Mouse (Mus musculus): Measurements from ENCODE around the gene Hmgcll1. TPM values are rescaled to one million over a fixed set of nuclear protein-coding genes. Genes with fewer than 3 reads are reported as not detected.
A peak's percentile ranks its signal among the peaks of the same experiment; 100 is the strongest.

Hmgcll1 gene
- polyA plus RNA-seq, 1 experiment: 0.14 TPM

GRCm38 (mm10) chr9:76003066-76003465, 11.6 kb upstream of the Hmgcll1 start:
- no peak overlapping the region for H3K27ac ChIP-seq (ENCODE audit: insufficient read depth, low read depth, low read length)
- WGBS: 62% methylated on average over 3 of the region's 3 CpGs
- no peak overlapping the region for H3K4me3 ChIP-seq (ENCODE audit: low read depth, low read length)
- H3K36me3 ChIP-seq (ENCODE audit: control insufficient read depth, insufficient read depth, low read length): no peaks in the 10 kb centered on the region
- no peak for TF ChIP-seq CTCF (IDR thresholded peaks at IDR 0.05; ENCODE audit: extremely low read depth, insufficient read length, insufficient replicate concordance, low read depth, low read length)
- no peak for TF ChIP-seq POLR2A (IDR thresholded peaks at IDR 0.05; ENCODE audit: low read depth, low read length)
- H3K27me3 ChIP-seq (ENCODE audit: control insufficient read depth, insufficient read depth, low read length): no peaks in the 10 kb centered on the region
- H3K4me1 ChIP-seq (ENCODE audit: control insufficient read depth, insufficient read depth, insufficient read length, low read length): no peaks in the 10 kb centered on the region

GRCm38 (mm10) chr9:76003637-76004036, 11.0 kb upstream of the Hmgcll1 start:
- TF ChIP-seq CTCF (IDR thresholded peaks at IDR 0.05; ENCODE audit: extremely low read depth, insufficient read length, insufficient replicate concordance, low read depth, low read length) (no peak), POLR2A (IDR thresholded peaks at IDR 0.05; ENCODE audit: low read depth, low read length) (no peak)
- Histone ChIP-seq H3K4me3 (ENCODE audit: low read depth, low read length) (no peak overlapping the region), H3K27me3 (ENCODE audit: control insufficient read depth, insufficient read depth, low read length) (no peaks in the 10 kb centered on the region), H3K36me3 (ENCODE audit: control insufficient read depth, insufficient read depth, low read length) (no peaks in the 10 kb centered on the region), H3K27ac (ENCODE audit: insufficient read depth, low read depth, low read length) (no peak overlapping the region), H3K4me1 (ENCODE audit: control insufficient read depth, insufficient read depth, insufficient read length, low read length) (no peaks in the 10 kb centered on the region)
- 47% methylated on average over 6 of the region's 6 CpGs for WGBS

GRCm38 (mm10) chr9:76007342-76007970, 7.2 kb upstream of the Hmgcll1 start:
- Histone ChIP-seq H3K36me3 (ENCODE audit: control insufficient read depth, insufficient read depth, low read length) (no peaks in the 10 kb centered on the region), H3K27ac (ENCODE audit: insufficient read depth, low read depth, low read length) (no peak overlapping the region), H3K4me1 (ENCODE audit: control insufficient read depth, insufficient read depth, insufficient read length, low read length) (no peaks in the 10 kb centered on the region), H3K4me3 (ENCODE audit: low read depth, low read length) (no peak overlapping the region), H3K27me3 (ENCODE audit: control insufficient read depth, insufficient read depth, low read length) (no peaks in the 10 kb centered on the region)
- WGBS: 48% methylated on average over 6 of the region's 6 CpGs
- TF ChIP-seq CTCF (IDR thresholded peaks at IDR 0.05; ENCODE audit: extremely low read depth, insufficient read length, insufficient replicate concordance, low read depth, low read length): no peak
- no peak for TF ChIP-seq POLR2A (IDR thresholded peaks at IDR 0.05; ENCODE audit: low read depth, low read length)

GRCm38 (mm10) chr9:76013789-76014188, 866 bp upstream of the Hmgcll1 start:
- Histone ChIP-seq H3K27ac (ENCODE audit: insufficient read depth, low read depth, low read length) (no peak overlapping the region), H3K4me3 (ENCODE audit: low read depth, low read length) (no peak overlapping the region), H3K36me3 (ENCODE audit: control insufficient read depth, insufficient read depth, low read length) (no peaks in the 10 kb centered on the region), H3K4me1 (ENCODE audit: control insufficient read depth, insufficient read depth, insufficient read length, low read length) (no peaks in the 10 kb centered on the region), H3K27me3 (ENCODE audit: control insufficient read depth, insufficient read depth, low read length) (no peaks in the 10 kb centered on the region)
- 78% methylated on average over 6 of the region's 6 CpGs for whole genome bisulfite sequencing
- TF ChIP-seq POLR2A (IDR thresholded peaks at IDR 0.05; ENCODE audit: low read depth, low read length): no peak
- TF ChIP-seq CTCF (IDR thresholded peaks at IDR 0.05; ENCODE audit: extremely low read depth, insufficient read length, insufficient replicate concordance, low read depth, low read length): no peak

- H3K4me1 ChIP-seq (ENCODE audit: control insufficient read depth, insufficient read depth, insufficient read length, low read length): no peaks in the 10 kb centered on the region
- H3K36me3 ChIP-seq (ENCODE audit: control insufficient read depth, insufficient read depth, low read length): no peaks in the 10 kb centered on the region
- no peaks in the 10 kb centered on the region for H3K27me3 ChIP-seq (ENCODE audit: control insufficient read depth, insufficient read depth, low read length)
- no peak overlapping the region; the same call in 1 of the 2 replicates for H3K27ac ChIP-seq (ENCODE audit: insufficient read depth, low read depth, low read length)
- 56% methylated on average over 5 of the region's 5 CpGs for WGBS
- TF ChIP-seq POLR2A (IDR thresholded peaks at IDR 0.05; ENCODE audit: low read depth, low read length) (no peak), CTCF (IDR thresholded peaks at IDR 0.05; ENCODE audit: extremely low read depth, insufficient read length, insufficient replicate concordance, low read depth, low read length) (no peak)
- H3K4me3 ChIP-seq (ENCODE audit: low read depth, low read length): no peak overlapping the region
Observed at GRCm38 (mm10) chr9:76015971-76016370, 1.3 kb downstream of the Hmgcll1 start.

- peak overlapping the region; percentile 67 for H3K27ac ChIP-seq (ENCODE audit: insufficient read depth, low read depth, low read length)
- no peaks in the 10 kb centered on the region for H3K36me3 ChIP-seq (ENCODE audit: control insufficient read depth, insufficient read depth, low read length)
- WGBS: 75% methylated on average over 10 of the region's 10 CpGs
- H3K27me3 ChIP-seq (ENCODE audit: control insufficient read depth, insufficient read depth, low read length): no peaks in the 10 kb centered on the region
- no peaks in the 10 kb centered on the region for H3K4me1 ChIP-seq (ENCODE audit: control insufficient read depth, insufficient read depth, insufficient read length, low read length)
- TF ChIP-seq POLR2A (IDR thresholded peaks at IDR 0.05; ENCODE audit: low read depth, low read length) (no peak), CTCF (IDR thresholded peaks at IDR 0.05; ENCODE audit: extremely low read depth, insufficient read length, insufficient replicate concordance, low read depth, low read length) (no peak)
- H3K4me3 ChIP-seq (ENCODE audit: low read depth, low read length): no peak overlapping the region
Observed at GRCm38 (mm10) chr9:76016506-76016905, 1.9 kb downstream of the Hmgcll1 start.

- Histone ChIP-seq H3K36me3 (ENCODE audit: control insufficient read depth, insufficient read depth, low read length) (no peaks in the 10 kb centered on the region), H3K27ac (ENCODE audit: insufficient read depth, low read depth, low read length) (no peak overlapping the region), H3K27me3 (ENCODE audit: control insufficient read depth, insufficient read depth, low read length) (no peaks in the 10 kb centered on the region), H3K4me3 (ENCODE audit: low read depth, low read length) (no peak overlapping the region), H3K4me1 (ENCODE audit: control insufficient read depth, insufficient read depth, insufficient read length, low read length) (no peaks in the 10 kb centered on the region)
- TF ChIP-seq POLR2A (IDR thresholded peaks at IDR 0.05; ENCODE audit: low read depth, low read length): no peak
- TF ChIP-seq CTCF (IDR thresholded peaks at IDR 0.05; ENCODE audit: extremely low read depth, insufficient read length, insufficient replicate concordance, low read depth, low read length): no peak
- 67% methylated on average over 5 of the region's 5 CpGs for WGBS
Observed at GRCm38 (mm10) chr9:76023551-76023973, 8.9 kb downstream of the Hmgcll1 start.
